Mouse (Mus musculus): ENCODE results near the gene Atp2a1. TPM values are rescaled to one million over a fixed set of nuclear protein-coding genes. Genes with fewer than 3 reads are reported as not detected.

Gene Atp2a1
- total RNA-seq, 1 experiment: 0.27 TPM

DNA sequence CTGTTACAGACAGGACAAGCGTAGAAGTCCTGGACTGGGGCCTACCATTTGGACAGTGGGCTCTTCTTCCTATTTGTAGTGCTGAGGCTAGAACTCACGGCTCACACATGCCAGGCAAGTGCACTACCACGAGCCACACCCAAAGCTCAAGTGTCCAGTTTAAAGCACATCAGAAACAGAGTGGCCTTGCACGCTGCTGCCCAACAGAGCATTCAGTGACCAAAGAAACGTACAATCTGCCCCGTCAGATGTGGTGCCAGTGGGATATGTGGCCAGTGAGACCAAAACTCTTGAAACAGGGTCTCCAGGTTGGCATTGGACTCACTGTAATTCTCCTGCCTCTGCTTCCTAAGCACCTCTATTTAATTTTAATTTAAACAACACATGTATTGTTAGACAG, 12.3 kb downstream of the Atp2a1 start:
- no peak for DNase-seq (ENCODE audit: low read depth, low spot score)
- in situ Hi-C loops (cut with MboI; ENCODE audit: low sequenced_read_pairs in 2 of 2, unreplicated experiment in 2 of 2): no loop called here
- Histone ChIP-seq H3K36me3 (ENCODE audit: control insufficient read depth, insufficient read depth, low read length, poor library complexity, severe bottlenecking) (peaks cover 2% of the 10 kb centered on the region; the same call in 1 of the 2 replicates), H3K4me1 (ENCODE audit: control insufficient read depth in 2 of 2, insufficient read depth in 2 of 2, low read length in 2 of 2, poor library complexity in 1 of 2) (peaks cover 0 to 2% of the 10 kb centered on the region in 2 experiments; a peak in 1 of 4 replicates), H3K27ac (ENCODE audit: insufficient read depth, low read depth, low read length, poor library complexity, severe bottlenecking) (no peak overlapping the region), H3K4me3 (ENCODE audit: insufficient read depth in 1 of 2, low read depth in 1 of 2, low read length in 2 of 2, poor library complexity in 1 of 2, severe bottlenecking in 1 of 2) (no peak overlapping the region), H3K9me3 (ENCODE audit: control insufficient read depth, insufficient read depth, low read depth, low read length) (no peaks in the 10 kb centered on the region), H3K9ac (ENCODE audit: insufficient read depth, low read depth, low read length, poor library complexity, severe bottlenecking) (no peak overlapping the region)
- TF ChIP-seq HCFC1 (IDR thresholded peaks at IDR 0.05; ENCODE audit: borderline replicate concordance, insufficient read depth, low read length) (no peak), CHD2 (IDR thresholded peaks at IDR 0.05; ENCODE audit: low read depth, low read length) (no peak), ZC3H11A (IDR thresholded peaks at IDR 0.05; ENCODE audit: borderline replicate concordance, low read depth, low read length) (no peak), MAFK (IDR thresholded peaks at IDR 0.05; ENCODE audit: insufficient read depth, low read depth, low read length) (no peak), ZNF384 (IDR thresholded peaks at IDR 0.05; ENCODE audit: low read depth, low read length) (no peak)

DNA sequence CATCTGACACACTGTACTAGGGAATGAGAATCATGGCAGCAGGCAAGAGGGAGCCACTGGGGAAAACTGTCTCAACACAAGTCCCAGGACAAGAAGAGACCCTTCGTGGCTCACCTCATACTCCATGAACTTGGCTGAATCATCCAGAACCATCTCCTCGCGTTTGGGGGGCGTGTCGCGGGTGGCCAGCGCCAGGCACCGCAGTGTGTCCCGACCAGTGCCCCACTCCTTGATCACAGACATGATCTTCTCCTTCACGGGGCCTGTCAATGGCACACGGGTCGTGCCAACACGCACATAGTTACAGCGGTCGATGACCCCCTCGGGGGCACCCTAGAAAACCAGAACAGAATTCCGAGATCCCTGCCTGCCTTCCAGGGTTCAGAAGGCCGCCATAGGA, 12.9 kb downstream of the Atp2a1 start:
- Histone ChIP-seq H3K9me3 (ENCODE audit: control insufficient read depth, insufficient read depth, low read depth, low read length) (no peaks in the 10 kb centered on the region), H3K36me3 (ENCODE audit: control insufficient read depth, insufficient read depth, low read length, poor library complexity, severe bottlenecking) (peaks cover 6% of the 10 kb centered on the region), H3K4me3 (ENCODE audit: insufficient read depth in 1 of 2, low read depth in 1 of 2, low read length in 2 of 2, poor library complexity in 1 of 2, severe bottlenecking in 1 of 2) (no peak overlapping the region), H3K27ac (ENCODE audit: insufficient read depth, low read depth, low read length, poor library complexity, severe bottlenecking) (no peak overlapping the region), H3K4me1 (ENCODE audit: control insufficient read depth in 2 of 2, insufficient read depth in 2 of 2, low read length in 2 of 2, poor library complexity in 1 of 2) (peaks cover 0 to 2% of the 10 kb centered on the region in 2 experiments; a peak in 1 of 4 replicates), H3K9ac (ENCODE audit: insufficient read depth, low read depth, low read length, poor library complexity, severe bottlenecking) (no peak overlapping the region)
- DNase-seq (ENCODE audit: low read depth, low spot score): no peak
- TF ChIP-seq HCFC1 (IDR thresholded peaks at IDR 0.05; ENCODE audit: borderline replicate concordance, insufficient read depth, low read length) (no peak), CHD2 (IDR thresholded peaks at IDR 0.05; ENCODE audit: low read depth, low read length) (no peak), ZC3H11A (IDR thresholded peaks at IDR 0.05; ENCODE audit: borderline replicate concordance, low read depth, low read length) (no peak), MAFK (IDR thresholded peaks at IDR 0.05; ENCODE audit: insufficient read depth, low read depth, low read length) (no peak), ZNF384 (IDR thresholded peaks at IDR 0.05; ENCODE audit: low read depth, low read length) (no peak)
- in situ Hi-C loops (cut with MboI; ENCODE audit: low sequenced_read_pairs in 2 of 2, unreplicated experiment in 2 of 2): no loop called here

DNA sequence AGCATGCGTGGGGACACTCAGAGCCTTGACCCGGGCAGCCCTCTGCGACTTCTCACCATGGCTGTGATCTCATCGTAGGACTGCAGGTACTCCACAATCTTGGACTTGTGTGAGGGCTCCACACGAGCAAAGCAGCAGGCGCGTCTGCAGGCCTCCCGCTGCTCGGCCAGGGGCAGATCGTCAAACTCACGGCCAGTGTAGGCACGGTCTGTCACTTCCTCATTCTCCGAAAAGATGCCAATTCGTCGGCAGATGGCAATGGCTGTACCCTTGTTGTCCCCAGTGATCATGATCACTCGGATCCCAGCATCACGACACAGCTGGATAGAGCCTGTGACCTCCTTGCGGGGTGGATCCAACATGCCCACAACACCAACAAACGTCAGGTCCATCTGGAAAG, 14.4 kb downstream of the Atp2a1 start:
- no peak overlapping the region for H3K9ac ChIP-seq (ENCODE audit: insufficient read depth, low read depth, low read length, poor library complexity, severe bottlenecking)
- H3K9me3 ChIP-seq (ENCODE audit: control insufficient read depth, insufficient read depth, low read depth, low read length): no peaks in the 10 kb centered on the region
- H3K27ac ChIP-seq (ENCODE audit: insufficient read depth, low read depth, low read length, poor library complexity, severe bottlenecking): no peak overlapping the region
- no peak for DNase-seq (ENCODE audit: low read depth, low spot score)
- no peak overlapping the region for H3K4me3 ChIP-seq (ENCODE audit: insufficient read depth in 1 of 2, low read depth in 1 of 2, low read length in 2 of 2, poor library complexity in 1 of 2, severe bottlenecking in 1 of 2)
- peaks cover 0 to 2% of the 10 kb centered on the region in 2 experiments; a peak in 1 of 4 replicates for H3K4me1 ChIP-seq (ENCODE audit: control insufficient read depth in 2 of 2, insufficient read depth in 2 of 2, low read length in 2 of 2, poor library complexity in 1 of 2)
- H3K36me3 ChIP-seq (ENCODE audit: control insufficient read depth, insufficient read depth, low read length, poor library complexity, severe bottlenecking): peaks cover 18% of the 10 kb centered on the region
- in situ Hi-C loops (cut with MboI; ENCODE audit: low sequenced_read_pairs in 2 of 2, unreplicated experiment in 2 of 2): no loop called here
- TF ChIP-seq ZNF384 (IDR thresholded peaks at IDR 0.05; ENCODE audit: low read depth, low read length) (no peak), MAFK (IDR thresholded peaks at IDR 0.05; ENCODE audit: insufficient read depth, low read depth, low read length) (no peak), CHD2 (IDR thresholded peaks at IDR 0.05; ENCODE audit: low read depth, low read length) (no peak), HCFC1 (IDR thresholded peaks at IDR 0.05; ENCODE audit: borderline replicate concordance, insufficient read depth, low read length) (no peak), ZC3H11A (IDR thresholded peaks at IDR 0.05; ENCODE audit: borderline replicate concordance, low read depth, low read length) (no peak)

DNA sequence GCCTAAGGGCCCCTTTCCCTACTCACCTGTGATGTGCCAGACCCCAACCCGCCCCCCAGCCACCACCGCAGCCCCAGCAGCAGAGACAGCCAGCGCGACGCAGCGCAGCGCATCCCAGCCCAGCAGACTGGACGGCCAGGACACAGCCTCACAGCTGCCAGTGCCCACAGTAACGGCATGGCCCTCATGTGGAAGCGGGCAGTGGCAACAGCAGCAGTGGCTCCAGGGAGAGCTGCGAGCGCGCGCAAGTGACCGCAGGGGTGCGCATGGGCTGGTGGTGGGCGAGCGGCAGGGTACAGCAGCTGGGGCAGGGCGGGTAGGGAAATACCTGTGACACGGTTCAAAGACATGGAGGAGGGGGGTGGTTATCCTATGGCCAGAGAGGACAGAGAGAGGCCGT, 16.7 kb downstream of the Atp2a1 start:
- no peak for DNase-seq (ENCODE audit: low read depth, low spot score)
- in situ Hi-C loops (cut with MboI; ENCODE audit: low sequenced_read_pairs in 2 of 2, unreplicated experiment in 2 of 2): no loop called here
- Histone ChIP-seq H3K36me3 (ENCODE audit: control insufficient read depth, insufficient read depth, low read length, poor library complexity, severe bottlenecking) (peaks cover 18% of the 10 kb centered on the region), H3K4me1 (ENCODE audit: control insufficient read depth in 2 of 2, insufficient read depth in 2 of 2, low read length in 2 of 2, poor library complexity in 1 of 2) (peaks cover 0 to 2% of the 10 kb centered on the region in 2 experiments; a peak in 1 of 4 replicates), H3K27ac (ENCODE audit: insufficient read depth, low read depth, low read length, poor library complexity, severe bottlenecking) (no peak overlapping the region), H3K9me3 (ENCODE audit: control insufficient read depth, insufficient read depth, low read depth, low read length) (no peaks in the 10 kb centered on the region), H3K9ac (ENCODE audit: insufficient read depth, low read depth, low read length, poor library complexity, severe bottlenecking) (peak overlapping the region; percentile 29; the same call in 1 of the 2 replicates), H3K4me3 (ENCODE audit: insufficient read depth in 1 of 2, low read depth in 1 of 2, low read length in 2 of 2, poor library complexity in 1 of 2, severe bottlenecking in 1 of 2) (peak overlapping the region; percentile 43 to 56; a peak in 2 of 4 replicates)
- TF ChIP-seq MAFK (IDR thresholded peaks at IDR 0.05; ENCODE audit: insufficient read depth, low read depth, low read length): no peak
- no peak for TF ChIP-seq ZC3H11A (IDR thresholded peaks at IDR 0.05; ENCODE audit: borderline replicate concordance, low read depth, low read length)
